Mouse (Mus musculus): ENCODE measurements around the gene Ocln.

DNA sequence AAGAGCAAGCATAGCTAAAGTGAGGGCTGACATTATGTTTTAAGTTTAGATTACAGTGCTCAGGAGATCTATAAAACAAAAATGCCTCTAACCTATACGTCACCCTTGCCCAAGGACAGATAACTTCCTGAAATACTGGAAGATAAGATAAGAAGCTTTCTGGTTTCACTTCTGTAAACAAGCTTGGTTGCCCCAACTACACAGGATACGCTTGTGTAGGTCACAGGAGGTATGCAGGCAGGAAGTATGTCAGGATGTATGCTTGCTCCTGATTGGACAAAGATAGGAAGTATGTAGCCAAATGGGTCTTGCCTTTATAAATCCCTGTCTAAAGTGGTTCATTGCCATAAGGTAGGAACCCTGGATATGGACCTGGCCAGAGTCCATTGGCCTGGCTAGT is 23.4 kb upstream of the Ocln start:
- TF ChIP-seq CTCF (conservative IDR thresholded peaks at IDR 0.05 in 1 of 2, IDR thresholded peaks at IDR 0.05 in 1 of 2; ENCODE audit: low read depth in 2 of 2, low read length in 2 of 2) (no peak), UBTF (IDR thresholded peaks at IDR 0.05; ENCODE audit: low read depth, low read length) (no peak), POLR2A (IDR thresholded peaks at IDR 0.05; ENCODE audit: low read depth, low read length) (no peak), ETS1 (conservative IDR thresholded peaks at IDR 0.05; ENCODE audit: low read depth, low read length) (no peak), EP300 (IDR thresholded peaks at IDR 0.05; ENCODE audit: low read length) (no peak), KAT2A (IDR thresholded peaks at IDR 0.05; ENCODE audit: insufficient replicate concordance, low read length) (no peak)
